Comparison of ENCODE assay signal across 22 mouse cellular contexts in genomic region chr2:146498298-146498697, GRCm38 (mm10). TPM values are rescaled to one million over a fixed set of nuclear protein-coding genes. Genes with fewer than 3 reads are reported as not detected.
A peak's percentile ranks its signal among the peaks of the same experiment; 100 is the strongest.
DNase-seq lines count a peak whose midpoint lies in the region; ATAC-seq and TF ChIP-seq lines count a peak whose summit lies in the region.
"Had no signal": no experiment of that assay in that cellular context is flagged by ENCODE, and none has a peak within 500 bp of the region (broad histone marks: within the 10 kb centered on the region; RNA-seq: fewer than 3 reads in every experiment).

No protein-coding gene starts in this region.

- 0 out of 2 replicates have a peak, but pooled peaks have one; percentile 16 for ATAC-seq in G1E (ENCODE audit: extremely low read depth, insufficient number of reproducible peaks, low FRiP score, poor library complexity, severe bottlenecking)
- peak; percentile 52 for ATAC-seq in erythroblast, adult 5-6 weeks (replicated peaks; ENCODE audit: low FRiP score, poor library complexity, severe bottlenecking)
- no peak for ATAC-seq in liver, postnatal 0 days
- ATAC-seq in lung, postnatal 0 days, result no peak
- ATAC-seq: forebrain, postnatal 0 days had no signal

- WGBS in liver, adult 2 months, result 32% methylated on average over 6 of the region's 6 CpGs
- WGBS in liver, postnatal 0 days (ENCODE audit: insufficient replicate concordance), result 32% methylated on average over 6 of the region's 6 CpGs
- WGBS in lung, postnatal 0 days, result 54% methylated on average over 6 of the region's 6 CpGs

- no peak for TF ChIP-seq POLR2A in liver, adult 2 months (IDR thresholded peaks at IDR 0.05; ENCODE audit: extremely low read depth, insufficient read depth, low read length)

- TF ChIP-seq EP300 in liver, postnatal 0 days (IDR thresholded peaks at IDR 0.05; ENCODE audit: low read depth), result no peak
- no peak for TF ChIP-seq EP300 in lung, postnatal 0 days (IDR thresholded peaks at IDR 0.05)

- H3K36me3 ChIP-seq in G1E (replicated peaks), result peaks cover 49% of the 10 kb centered on the region
- peaks cover 2% of the 10 kb centered on the region; the same call in 1 of the 2 replicates for H3K36me3 ChIP-seq in liver, adult 2 months (ENCODE audit: control insufficient read depth, insufficient read depth, low read length)
- H3K36me3 ChIP-seq in liver, postnatal 0 days (replicated peaks; ENCODE audit: insufficient read depth, low read length), result no peaks in the 10 kb centered on the region
- H3K36me3 ChIP-seq in lung, postnatal 0 days (ENCODE audit: insufficient read depth, low read length), result no peaks in the 10 kb centered on the region
- H3K36me3 ChIP-seq: hindbrain, embryonic 15.5 days; midbrain, embryonic 10.5 days had no signal

- H3K4me1 ChIP-seq in G1E (ENCODE audit: insufficient read depth, low read depth, low read length), result peaks cover 24% of the 10 kb centered on the region
- peaks cover 36% of the 10 kb centered on the region for H3K4me1 ChIP-seq in liver, adult 2 months (ENCODE audit: control insufficient read depth, insufficient read depth, low read length)
- H3K4me1 ChIP-seq in liver, postnatal 0 days (ENCODE audit: insufficient read depth), result peaks cover 35% of the 10 kb centered on the region
- peaks cover 9% of the 10 kb centered on the region; the same call in 1 of the 2 replicates for H3K4me1 ChIP-seq in lung, postnatal 0 days (ENCODE audit: insufficient read depth, low read depth, low read length)

- no peak for TF ChIP-seq CTCF in G1E (IDR thresholded peaks at IDR 0.05; ENCODE audit: low read depth, low read length)
- no peak for TF ChIP-seq CTCF in liver, adult 2 months (IDR thresholded peaks at IDR 0.05; ENCODE audit: low read depth, low read length)
- TF ChIP-seq CTCF in liver, postnatal 0 days (IDR thresholded peaks at IDR 0.05; ENCODE audit: low read depth), result no peak
- TF ChIP-seq CTCF in lung, postnatal 0 days (IDR thresholded peaks at IDR 0.05), result no peak

- H3K9ac ChIP-seq in liver, adult 2 months (ENCODE audit: low read depth, low read length), result no peak overlapping the region
- H3K9ac ChIP-seq in liver, postnatal 0 days (replicated peaks), result no peak overlapping the region
- no peak overlapping the region for H3K9ac ChIP-seq in lung, postnatal 0 days (replicated peaks; ENCODE audit: low read depth)
- H3K9ac ChIP-seq: forebrain, postnatal 0 days; hindbrain, embryonic 15.5 days had no signal

- no peak overlapping the region for H3K4me3 ChIP-seq in G1E (ENCODE audit: low read depth, low read length)
- H3K4me3 ChIP-seq in liver, adult 2 months (ENCODE audit: insufficient read depth, low read depth, low read length), result no peak overlapping the region
- no peak overlapping the region for H3K4me3 ChIP-seq in liver, postnatal 0 days (ENCODE audit: low read depth, low read length)
- no peak overlapping the region for H3K4me3 ChIP-seq in lung, postnatal 0 days (ENCODE audit: low read depth, low read length)
- H3K4me3 ChIP-seq: forebrain, embryonic 10.5 days; gastrocnemius, adult 2 months; hindbrain, embryonic 15.5 days; midbrain, embryonic 10.5 days had no signal

- H3K79me2 ChIP-seq in liver, adult 2 months (ENCODE audit: control insufficient read depth, insufficient read depth, low read length), result peaks cover 36% of the 10 kb centered on the region

- H3K27ac ChIP-seq in liver, adult 2 months (replicated peaks; ENCODE audit: insufficient read depth, low read depth, low read length), result 0 out of 2 replicates have a peak overlapping the region, but pooled peaks have one; percentile 18
- H3K27ac ChIP-seq in liver, postnatal 0 days (ENCODE audit: low read depth), result 0 out of 2 replicates have a peak overlapping the region, but pooled peaks have one; percentile 12
- H3K27ac ChIP-seq in lung, postnatal 0 days (ENCODE audit: low read length), result no peak overlapping the region
- H3K27ac ChIP-seq: forebrain, embryonic 10.5 days; gastrocnemius, adult 2 months; hindbrain, embryonic 15.5 days; midbrain, embryonic 10.5 days had no signal

- DNase-seq in G1E (ENCODE audit: low spot score), result no peak
- DNase-seq in liver, adult 2 months (ENCODE audit: extremely low read depth, low read depth, low spot score), result peak; percentile 69
- DNase-seq in liver, postnatal 0 days, result no peak
- no peak for DNase-seq in natural killer cell, adult 2 months (ENCODE audit: low spot score in 2 of 2)
- no peak for DNase-seq in lung, postnatal 0 days (ENCODE audit: low spot score)
- DNase-seq in kidney, adult 18-20 months, result no peak
- DNase-seq: adrenal gland, adult 2 months; cerebellum, postnatal 10 days; embryo, embryonic 11 days; forebrain, postnatal 0 days; gastrocnemius, adult 2 months; heart, adult 18-20 months; heart, postnatal 36 days; kidney, adult 11 months; kidney, postnatal 10 days; lung, postnatal 10 days; retina, postnatal 1 day; thymus, postnatal 14 days had no signal

- H3K9me3 ChIP-seq in G1E (replicated peaks), result no peaks in the 10 kb centered on the region
- no peaks in the 10 kb centered on the region for H3K9me3 ChIP-seq in liver, postnatal 0 days (ENCODE audit: low read length)
- H3K9me3 ChIP-seq in lung, postnatal 0 days (ENCODE audit: low read length), result no peaks in the 10 kb centered on the region
- H3K9me3 ChIP-seq: forebrain, embryonic 10.5 days; hindbrain, embryonic 15.5 days; midbrain, embryonic 10.5 days had no signal

- no peaks in the 10 kb centered on the region for H3K27me3 ChIP-seq in G1E (ENCODE audit: insufficient read depth, low read length)
- H3K27me3 ChIP-seq in liver, adult 2 months (ENCODE audit: control insufficient read depth, insufficient read depth, low read length), result no peaks in the 10 kb centered on the region
- no peaks in the 10 kb centered on the region for H3K27me3 ChIP-seq in liver, postnatal 0 days (ENCODE audit: insufficient read depth, low read length)
- H3K27me3 ChIP-seq in lung, postnatal 0 days (replicated peaks; ENCODE audit: insufficient read depth, low read length), result no peaks in the 10 kb centered on the region
- H3K27me3 ChIP-seq: hindbrain, embryonic 15.5 days had no signal

- no peak overlapping the region for H3K4me2 ChIP-seq in liver, postnatal 0 days (ENCODE audit: low read depth, low read length)
- H3K4me2 ChIP-seq in lung, postnatal 0 days (replicated peaks; ENCODE audit: low read depth, low read length), result no peak overlapping the region
- H3K4me2 ChIP-seq: hindbrain, embryonic 15.5 days had no signal

RNA-seq across cellular contexts. Expression of gene Ralgapa2, which starts 13.8 kb away (rescaled TPM):
- total RNA-seq in G1E (2014; fragmentation: Nextera tagmentation) (25.2 and 48.2 TPM in 2 replicates), G1E (2017) (16.2 and 18.8 TPM in 2 replicates)
- 7.0 and 8.2 TPM in 2 replicates for polyA plus RNA-seq in G1E (2012)
- total RNA-seq in erythroblast, adult 5-6 weeks (2015; ENCODE audit: low replicate concordance), result 10.2 and 10.7 TPM in 2 replicates
- 22.8 and 30.2 TPM in 2 replicates for total RNA-seq in erythroblast, adult 5-6 weeks (2017; ENCODE audit: low replicate concordance)
- 54.2 and 58.0 TPM in 2 replicates for total RNA-seq in liver, adult 2 months (2014; rRNA removed)
- 9.4 and 12.4 TPM in 2 replicates for polyA plus RNA-seq in liver, adult 2 months (2012; rRNA removed)
- polyA plus RNA-seq in liver, postnatal 0 days (2015; fragmentation: Nextera tagmentation; extraction: Ambion mirVana), result 3.7 and 4.1 TPM in 2 replicates
- 9.1 and 9.7 TPM in 2 replicates for polyA plus RNA-seq in lung, postnatal 0 days (2015; fragmentation: Nextera tagmentation; extraction: Ambion mirVana)

Comparison
In these comparisons a context has a peak if more than half of its experiments do, and no peak if none do; other contexts are left out.
1. ATAC-seq: peak in G1E (single experiment) and erythroblast, adult 5-6 weeks (single experiment); none in liver, postnatal 0 days (single experiment) and lung, postnatal 0 days (single experiment).